17 mouse cellular contexts compared by ENCODE assay signal in the genomic region with DNA sequence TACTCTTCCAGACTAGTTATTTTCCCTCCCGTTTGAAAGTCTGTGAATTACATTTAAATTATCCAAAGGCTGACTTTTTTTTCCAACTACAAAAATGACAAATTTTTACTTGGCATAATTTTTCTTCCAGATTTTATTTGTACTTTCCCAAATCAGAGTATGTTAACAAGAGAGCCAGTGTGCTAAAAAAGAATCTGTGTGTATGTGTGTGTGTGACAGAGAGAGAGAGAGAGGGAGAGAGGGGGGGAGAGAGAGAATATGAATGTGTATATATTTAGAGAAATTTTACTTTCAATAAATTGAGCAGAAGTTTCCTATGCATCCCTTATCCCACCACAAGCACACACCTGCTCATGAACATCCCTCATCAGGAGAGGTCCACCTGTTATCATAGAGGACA.
"Had no signal": no experiment of that assay in that cellular context is flagged by ENCODE, and none has a peak within 500 bp of the region (broad histone marks: within the 10 kb centered on the region; RNA-seq: fewer than 3 reads in every experiment).

No protein-coding gene starts in this region.

- DNase-seq: layer of hippocampus, postnatal 36 days; liver, embryonic 13.5 days; lung, adult 2 months; right cerebral cortex, adult 18-20 months; right cerebral cortex, postnatal 14 days; right cerebral cortex, postnatal 4 days; thymus, adult 2 months; thymus, postnatal 14 days; thymus, postnatal 4 days had no signal

- H3K4me2 ChIP-seq: liver, embryonic 13.5 days; midbrain, embryonic 11.5 days; neural tube, embryonic 12.5 days; neural tube, embryonic 15.5 days had no signal

- ATAC-seq: midbrain, embryonic 15.5 days had no signal

- H3K9ac ChIP-seq: liver, embryonic 13.5 days; midbrain, embryonic 15.5 days; neural tube, embryonic 12.5 days; neural tube, embryonic 15.5 days had no signal

- H3K4me1 ChIP-seq: midbrain, embryonic 15.5 days; neural tube, embryonic 12.5 days; neural tube, embryonic 15.5 days had no signal

- H3K27ac ChIP-seq: kidney, postnatal 0 days; left cerebral cortex, adult 2 months; liver, embryonic 13.5 days; midbrain, embryonic 15.5 days; neural tube, embryonic 12.5 days; neural tube, embryonic 15.5 days; stomach, postnatal 0 days had no signal

- H3K9me3 ChIP-seq: liver, embryonic 13.5 days; megakaryocyte, embryonic 14.5 days; midbrain, embryonic 15.5 days; neural tube, embryonic 12.5 days; neural tube, embryonic 15.5 days had no signal

- H3K36me3 ChIP-seq: liver, embryonic 13.5 days; midbrain, embryonic 15.5 days; neural tube, embryonic 12.5 days; neural tube, embryonic 15.5 days had no signal

- H3K27me3 ChIP-seq: neural tube, embryonic 12.5 days had no signal

- H3K4me3 ChIP-seq: left cerebral cortex, adult 2 months; liver, embryonic 13.5 days; megakaryocyte, embryonic 14.5 days; midbrain, embryonic 15.5 days; neural tube, embryonic 12.5 days; neural tube, embryonic 15.5 days had no signal
